Mouse (Mus musculus): ENCODE results near the gene Adcy1.

DNA sequence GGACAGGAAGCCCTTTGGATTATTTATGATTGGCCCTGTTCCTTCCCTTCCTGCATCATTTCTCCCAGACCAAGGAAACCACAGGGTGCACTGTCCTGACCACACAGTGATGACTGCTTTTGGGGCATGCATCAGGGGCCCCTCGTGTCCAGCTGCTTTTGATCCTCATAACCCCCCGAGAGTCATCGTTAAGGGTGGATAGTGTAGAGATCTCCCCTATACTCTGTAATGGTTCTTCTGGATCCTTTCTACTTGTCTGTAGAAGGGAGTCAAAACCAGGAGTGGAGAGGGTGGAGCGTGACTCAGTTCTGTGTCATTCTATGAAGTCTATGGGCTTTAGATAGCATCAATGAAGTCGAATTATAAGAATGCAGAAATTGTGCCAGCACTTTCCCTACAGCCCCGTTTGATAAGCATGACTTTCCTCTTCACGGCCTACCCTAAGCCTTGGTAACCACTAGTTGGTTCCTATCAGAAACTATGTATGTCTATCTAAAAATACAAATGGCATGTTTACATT lies 44.2 kb upstream of the Adcy1 start:
- TF ChIP-seq MAX (IDR thresholded peaks at IDR 0.05; ENCODE audit: low read length) (no peak), POLR2A (IDR thresholded peaks at IDR 0.05; ENCODE audit: low read depth, low read length) (no peak)
